Mouse (Mus musculus) fat pad, adult 2 months (tissue): ENCODE data around the gene Hist1h2bc.
"Not testable (repeated sequence)": the region's sequence is repeated elsewhere in the genome, so short reads cannot be mapped to it uniquely, and the experiment has no call there.

Source experiments
- DNase-seq: peaks from one replicate; pipeline ENCODE4 v3.0.0-alpha.2; 2011; ENCODE audit warnings: low read depth, low spot score; ENCODE audit errors: extremely low read depth

The Hist1h2bc gene

GRCm38 (mm10) chr13:23698996-23699395 is 15.0 kb downstream of the Hist1h2bc start:
- DNase-seq: no peak

- no peak for DNase-seq
Measured at GRCm38 (mm10) chr13:23699767-23700166, 15.8 kb downstream of the Hist1h2bc start.

DNA sequence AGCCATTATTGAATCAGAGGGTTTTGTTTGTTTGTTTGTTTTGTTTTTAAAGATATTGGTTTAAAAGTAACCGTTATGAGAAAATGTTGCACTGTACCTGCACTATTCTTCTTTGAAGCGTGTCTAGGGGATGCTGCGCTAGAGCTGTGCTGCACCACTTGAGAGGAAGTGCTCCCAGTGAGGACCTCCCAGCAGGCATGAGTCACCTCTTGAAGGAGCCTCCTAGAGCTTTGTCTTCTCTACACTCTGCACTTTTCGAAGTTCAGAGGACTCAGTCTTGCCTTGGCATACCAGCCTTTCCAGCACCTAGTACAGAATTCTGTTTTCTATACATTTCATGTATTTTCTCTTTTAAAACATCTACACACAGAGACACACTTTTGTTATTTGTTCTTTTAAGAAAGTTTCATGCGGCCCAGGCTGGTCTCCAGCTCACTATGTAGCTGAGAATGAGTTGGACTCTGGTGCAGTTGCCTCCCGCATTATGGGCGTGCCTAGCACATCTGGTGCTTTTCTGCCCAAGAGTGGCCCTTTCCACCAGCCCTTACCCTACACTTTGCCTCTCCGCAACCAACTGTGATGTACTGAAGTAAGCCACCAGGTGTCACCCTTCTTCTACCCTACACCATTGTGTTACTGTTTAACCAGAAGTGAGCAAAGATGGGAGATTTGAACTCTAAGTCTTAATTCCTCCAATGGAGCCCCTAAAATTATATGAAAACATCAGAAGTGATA is 17.0 kb downstream of the Hist1h2bc start:
- no peak for DNase-seq

- DNase-seq: no peak
Measured at GRCm38 (mm10) chr13:23702220-23702619, 18.2 kb downstream of the Hist1h2bc start.

GRCm38 (mm10) chr13:23702801-23703200 is 18.8 kb downstream of the Hist1h2bc start:
- DNase-seq: not testable (repeated sequence)

GRCm38 (mm10) chr13:23705751-23706356 is 21.9 kb downstream of the Hist1h2bc start:
- no peak for DNase-seq

DNA sequence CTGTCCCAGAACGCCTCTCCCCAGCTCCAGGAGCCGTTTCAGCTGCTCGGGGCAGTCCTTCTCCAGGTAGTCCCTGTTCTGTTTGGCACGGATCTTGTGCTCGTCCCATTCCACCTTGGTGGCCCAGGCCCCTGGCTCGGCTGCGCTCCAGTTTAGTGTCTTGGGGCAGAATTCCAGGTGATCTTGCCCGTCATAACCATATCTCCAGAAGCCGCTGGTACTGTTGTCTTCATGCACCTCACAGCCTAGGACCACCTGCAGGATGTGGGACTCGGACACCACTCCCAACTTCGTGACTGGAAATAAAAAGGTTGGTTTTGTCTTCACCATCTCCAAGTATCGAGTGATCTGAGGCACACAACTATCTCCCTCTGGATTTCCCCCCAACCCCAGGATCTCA is 22.8 kb downstream of the Hist1h2bc start:
- no peak for DNase-seq

DNA sequence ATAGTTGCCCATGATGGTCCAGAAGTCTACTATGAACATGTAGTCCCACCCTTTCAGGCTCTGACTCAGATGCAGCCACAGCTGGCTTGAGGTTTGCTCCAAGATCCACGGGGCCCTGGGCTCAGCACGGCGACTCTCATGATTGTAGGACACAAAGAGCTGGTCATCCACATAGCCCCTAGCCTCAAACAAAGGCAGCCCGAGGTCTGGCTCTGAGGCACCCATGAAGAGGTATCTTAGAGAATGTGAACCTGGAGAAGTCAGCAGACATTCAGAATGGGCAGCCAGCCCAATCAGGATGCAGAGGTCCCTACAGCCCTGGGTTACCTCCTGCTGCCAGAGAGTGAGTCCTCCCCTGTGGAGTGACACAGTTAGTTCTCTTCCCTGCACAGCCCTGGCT is 24.0 kb downstream of the Hist1h2bc start:
- DNase-seq: no peak

DNA sequence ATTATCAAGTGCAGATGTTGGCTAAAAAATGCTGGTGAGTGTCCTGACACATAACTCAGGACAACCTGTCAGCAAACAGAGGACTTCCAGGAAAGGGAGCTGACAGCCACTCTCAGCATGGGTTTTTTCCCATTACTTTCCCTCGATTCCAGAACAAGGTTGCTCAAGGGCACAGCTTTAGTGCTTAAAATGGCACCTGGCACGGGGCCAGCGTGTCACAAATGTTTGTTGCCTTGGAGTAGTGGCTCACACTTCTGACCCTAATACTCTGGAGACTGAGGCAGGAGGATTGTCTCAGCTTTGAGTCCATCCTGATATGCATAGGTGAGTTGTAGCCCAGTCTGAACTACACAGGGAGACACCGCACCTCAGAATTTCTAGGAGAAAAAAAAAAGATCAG is 24.7 kb downstream of the Hist1h2bc start:
- DNase-seq: no peak

DNA sequence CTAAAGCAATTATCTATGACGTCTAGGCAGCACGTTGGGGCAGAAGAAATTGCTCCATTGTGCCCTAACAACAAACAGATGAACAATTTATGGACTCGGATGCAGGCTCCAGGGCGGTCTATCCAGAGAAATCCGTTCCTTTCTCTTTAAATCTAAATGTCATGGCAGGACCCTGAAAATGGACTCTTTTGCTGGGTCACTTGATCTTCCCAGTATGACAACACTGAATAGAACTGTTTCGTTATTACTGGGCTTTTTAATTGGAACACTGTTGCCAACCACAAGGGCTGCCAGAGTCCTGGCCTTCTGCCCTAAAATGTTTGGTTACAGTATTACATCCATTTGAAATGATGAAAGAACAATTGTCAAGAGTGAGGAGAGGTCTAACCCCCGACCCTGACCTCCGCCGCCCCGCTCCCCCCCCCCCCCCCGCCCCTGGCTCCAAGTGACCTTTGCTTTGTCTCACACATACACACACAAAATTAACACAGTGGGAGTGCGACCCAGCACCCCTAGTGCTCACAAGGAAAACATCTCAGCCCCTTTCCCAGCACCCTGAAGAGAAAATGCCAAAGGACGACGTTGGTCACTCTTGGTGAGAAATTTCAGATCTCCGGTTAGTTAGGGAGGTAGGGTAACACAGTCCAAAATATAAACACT is 25.8 kb downstream of the Hist1h2bc start:
- DNase-seq: no peak

DNA sequence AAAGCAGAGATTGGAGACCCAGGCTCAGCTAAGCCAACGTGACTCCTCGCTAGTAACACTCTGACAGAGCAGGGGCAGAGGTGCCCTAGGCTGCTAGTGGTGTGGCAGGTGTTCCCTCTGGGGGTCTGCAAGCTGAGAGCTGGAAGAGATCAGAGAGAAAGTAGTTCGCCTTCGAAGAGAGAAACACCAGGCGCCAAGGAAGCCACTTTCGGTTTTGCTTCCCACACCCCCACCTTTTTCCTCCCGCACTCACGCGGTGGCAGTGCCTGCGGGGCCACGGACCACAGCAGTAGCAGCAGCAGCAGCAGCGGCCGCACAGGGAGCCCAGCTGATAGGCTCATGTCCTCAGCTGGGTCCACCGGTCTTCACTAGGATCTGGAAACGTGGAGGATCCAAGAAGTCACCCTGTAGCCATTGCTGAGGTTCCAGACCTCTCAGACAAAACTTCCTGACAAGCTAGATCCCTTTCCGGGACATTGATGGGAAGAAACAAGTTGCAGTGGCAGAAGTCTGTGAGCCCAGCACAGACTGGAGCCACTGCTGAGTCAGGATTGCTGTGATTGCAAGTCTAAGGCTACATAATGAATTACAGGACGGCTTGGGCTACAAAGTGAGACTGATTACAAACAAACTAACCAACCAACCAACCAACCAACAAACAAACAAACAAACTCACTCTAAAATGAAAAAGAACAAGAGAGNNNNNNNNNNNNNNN is 26.5 kb downstream of the Hist1h2bc start, which contains the start of gene Hfe:
Gene Hfe (minus strand): TSS at position 481 of the 716 bp plus-strand sequence.
- DNase-seq: no peak

- no peak for DNase-seq
Measured at GRCm38 (mm10) chr13:23716261-23717042, 32.5 kb downstream of the Hist1h2bc start.

DNA sequence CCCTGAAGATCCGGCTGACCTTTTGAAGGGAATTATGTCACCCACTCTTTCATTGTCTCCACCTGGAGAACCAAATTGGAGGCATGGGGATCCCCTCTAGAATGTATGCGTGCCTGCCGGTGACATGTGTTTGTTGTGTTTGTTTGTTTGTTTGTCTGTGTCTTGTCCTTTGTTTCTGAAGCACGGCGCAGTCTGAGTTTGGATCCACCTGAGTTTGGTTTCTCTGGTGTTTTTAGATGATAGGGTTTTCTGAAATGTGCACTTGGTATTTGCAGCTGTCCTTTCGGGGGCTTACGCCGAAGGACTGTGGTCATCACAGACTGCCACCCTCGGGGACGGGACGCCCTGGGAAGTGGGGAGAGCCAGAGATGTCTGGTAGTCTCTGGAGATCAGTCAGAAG is 33.2 kb downstream of the Hist1h2bc start:
- no peak for DNase-seq

DNA sequence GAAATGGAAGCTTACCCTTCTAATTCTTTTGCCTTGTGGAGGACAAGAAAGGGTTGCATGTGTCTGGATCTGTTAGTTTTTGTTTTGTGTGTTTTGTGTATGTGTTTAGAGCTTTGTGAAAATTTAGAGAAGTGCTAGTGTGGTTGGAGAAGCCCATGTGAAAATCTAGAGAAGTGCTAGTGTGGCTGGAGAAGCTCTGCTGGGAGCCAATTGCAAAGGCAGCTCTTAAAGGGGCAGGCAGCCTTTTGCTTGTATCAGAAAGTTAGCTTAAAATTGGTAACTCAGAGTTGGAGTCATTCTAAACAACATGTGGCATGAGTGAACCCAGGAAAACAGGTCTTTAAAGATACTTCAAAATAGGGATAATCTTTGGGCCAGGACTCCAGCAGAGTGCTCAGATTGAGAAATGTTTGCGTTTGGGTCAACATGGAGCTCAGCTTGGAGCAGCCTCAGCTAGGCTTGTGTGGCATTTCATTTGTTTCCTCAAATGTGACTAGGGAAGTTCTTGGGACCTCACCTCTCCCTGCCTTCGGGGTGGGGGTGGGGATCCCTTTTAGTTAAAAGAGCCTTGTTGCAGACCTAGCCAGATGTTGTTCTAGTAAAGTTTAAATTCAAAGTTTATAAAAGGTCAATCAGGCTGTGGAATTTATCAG is 33.7 kb downstream of the Hist1h2bc start:
- DNase-seq: not testable (repeated sequence)

GRCm38 (mm10) chr13:23724239-23724638 is 40.2 kb downstream of the Hist1h2bc start:
- no peak for DNase-seq

GRCm38 (mm10) chr13:23725213-23725612 is 41.2 kb downstream of the Hist1h2bc start:
- no peak for DNase-seq

DNA sequence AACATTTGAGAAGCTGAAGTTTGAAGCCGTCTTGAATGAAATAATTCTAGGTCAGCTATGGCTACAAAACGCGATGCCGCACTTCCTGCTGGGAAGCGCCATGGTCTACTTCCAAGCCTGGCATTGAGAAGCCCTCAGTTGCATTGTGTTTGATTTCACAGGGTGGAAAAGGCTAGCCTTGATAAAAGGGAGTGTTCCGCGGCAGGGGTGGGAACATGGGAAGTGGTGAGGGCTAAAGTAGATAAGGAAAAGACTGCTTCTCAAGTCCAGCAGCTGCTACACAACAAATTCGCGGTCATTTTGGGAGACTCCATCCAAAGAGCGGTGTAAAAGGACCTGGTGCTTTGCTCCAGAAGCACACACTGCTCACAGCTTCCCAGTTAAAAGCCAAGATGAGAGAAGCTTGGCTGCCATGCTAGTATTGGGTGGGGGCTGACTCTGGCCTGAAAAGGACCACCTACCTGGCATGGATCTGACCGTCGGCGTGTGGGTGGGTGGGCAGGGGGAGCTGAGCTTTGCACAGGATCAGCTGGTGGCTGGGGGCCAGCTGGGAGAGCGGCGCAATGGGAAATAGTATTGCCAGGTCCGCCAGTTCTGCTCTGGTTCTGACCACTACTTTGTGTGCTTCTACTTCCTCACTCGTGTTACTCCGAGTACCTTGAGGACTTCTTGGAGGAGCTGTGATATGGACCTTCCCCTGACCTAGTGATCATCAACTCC is 44.6 kb downstream of the Hist1h2bc start:
- no peak for DNase-seq

GRCm38 (mm10) chr13:23729192-23729525 is 45.2 kb downstream of the Hist1h2bc start:
- no peak for DNase-seq

- DNase-seq: no peak
Measured at GRCm38 (mm10) chr13:23729706-23730105, 45.7 kb downstream of the Hist1h2bc start.

DNA sequence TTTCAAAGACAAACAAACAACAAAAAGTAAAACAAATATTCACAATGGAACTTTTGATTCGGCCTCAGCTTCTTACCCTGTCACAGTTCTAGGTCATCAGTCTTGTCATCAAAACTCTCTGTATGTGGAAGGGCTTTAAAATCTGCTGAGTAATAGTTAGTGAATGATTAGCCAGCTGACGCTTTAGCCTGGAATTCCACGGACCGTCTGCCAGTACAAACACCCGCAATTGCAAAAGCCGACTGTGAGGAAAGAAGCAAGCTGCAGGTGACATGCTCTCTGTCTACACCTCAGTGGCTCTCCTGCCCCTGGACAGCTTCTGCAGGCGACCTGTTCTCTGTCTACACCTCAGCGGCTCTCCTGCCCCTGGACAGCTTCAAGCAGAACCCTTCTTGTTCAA is 46.5 kb downstream of the Hist1h2bc start:
- no peak for DNase-seq
